Mouse (Mus musculus): ENCODE measurements around the gene Ak5.
"Not testable (repeated sequence)": the region's sequence is repeated elsewhere in the genome, so short reads cannot be mapped to it uniquely, and the experiment has no call there.

Gene Ak5

GRCm38 (mm10) chr3:152625061-152625820 lies 42.9 kb downstream of the Ak5 start:
- no peak for DNase-seq (ENCODE audit: low read depth, low spot score)

GRCm38 (mm10) chr3:152620534-152620933 lies 47.6 kb downstream of the Ak5 start:
- no peak for DNase-seq (ENCODE audit: low read depth, low spot score)

GRCm38 (mm10) chr3:152620058-152620457 lies 48.1 kb downstream of the Ak5 start:
- DNase-seq (ENCODE audit: low read depth, low spot score), result no peak

- DNase-seq (ENCODE audit: low read depth, low spot score), result no peak
Observed at GRCm38 (mm10) chr3:152609076-152609475, 59.1 kb downstream of the Ak5 start.

- no peak for DNase-seq (ENCODE audit: low read depth, low spot score)
Observed at GRCm38 (mm10) chr3:152605849-152606248, 62.3 kb downstream of the Ak5 start.

- no peak for DNase-seq (ENCODE audit: low read depth, low spot score)
Observed at GRCm38 (mm10) chr3:152599679-152600078, 68.5 kb downstream of the Ak5 start.

- no peak for DNase-seq (ENCODE audit: low read depth, low spot score)
Observed at GRCm38 (mm10) chr3:152596406-152597050, 71.6 kb downstream of the Ak5 start.

GRCm38 (mm10) chr3:152592767-152593425 lies 75.3 kb downstream of the Ak5 start:
- no peak for DNase-seq (ENCODE audit: low read depth, low spot score)

GRCm38 (mm10) chr3:152590491-152590890 lies 77.7 kb downstream of the Ak5 start:
- no peak for DNase-seq (ENCODE audit: low read depth, low spot score)

- DNase-seq (ENCODE audit: low read depth, low spot score), result not testable (repeated sequence)
Observed at GRCm38 (mm10) chr3:152589101-152589500, 79.1 kb downstream of the Ak5 start.

GRCm38 (mm10) chr3:152587007-152587406 lies 81.2 kb downstream of the Ak5 start:
- DNase-seq (ENCODE audit: low read depth, low spot score), result no peak

- DNase-seq (ENCODE audit: low read depth, low spot score), result no peak
Observed at GRCm38 (mm10) chr3:152586191-152586590, 82.0 kb downstream of the Ak5 start.

GRCm38 (mm10) chr3:152585581-152585980 lies 82.6 kb downstream of the Ak5 start:
- DNase-seq (ENCODE audit: low read depth, low spot score), result no peak

GRCm38 (mm10) chr3:152583033-152583432 lies 85.1 kb downstream of the Ak5 start:
- DNase-seq (ENCODE audit: low read depth, low spot score), result no peak

GRCm38 (mm10) chr3:152581853-152582252 lies 86.3 kb downstream of the Ak5 start:
- not testable (repeated sequence) for DNase-seq (ENCODE audit: low read depth, low spot score)

- no peak for DNase-seq (ENCODE audit: low read depth, low spot score)
Observed at GRCm38 (mm10) chr3:152579984-152580591, 88.1 kb downstream of the Ak5 start.

- DNase-seq (ENCODE audit: low read depth, low spot score), result no peak
Observed at GRCm38 (mm10) chr3:152578282-152579228, 89.6 kb downstream of the Ak5 start.

GRCm38 (mm10) chr3:152577763-152578162 lies 90.4 kb downstream of the Ak5 start:
- DNase-seq (ENCODE audit: low read depth, low spot score), result no peak

- DNase-seq (ENCODE audit: low read depth, low spot score), result no peak
Observed at GRCm38 (mm10) chr3:152577273-152577672, 90.9 kb downstream of the Ak5 start.

- no peak for DNase-seq (ENCODE audit: low read depth, low spot score)
Observed at GRCm38 (mm10) chr3:152569242-152569605, 98.9 kb downstream of the Ak5 start.

Data from CD4-positive helper T cell, adult 2 months (primary cell).